Mouse (Mus musculus): Measurements from ENCODE around the gene Tnfrsf1a. TPM values are rescaled to one million over a fixed set of nuclear protein-coding genes. Genes with fewer than 3 reads are reported as not detected.

The Tnfrsf1a gene
- polyA plus RNA-seq, 1 experiment from 2014 or later: 109 TPM

GRCm38 (mm10) chr6:125351368-125352045 lies 2.3 kb downstream of the Tnfrsf1a start:
- Histone ChIP-seq H3K9me3 (ENCODE audit: control insufficient read depth) (no peaks in the 10 kb centered on the region), H3K27me3 (replicated peaks; ENCODE audit: control insufficient read depth, insufficient read depth, low read length) (no peaks in the 10 kb centered on the region), H3K4me3 (ENCODE audit: low read depth, low read length) (peak overlapping the region; percentile 81), H3K27ac (ENCODE audit: low read depth, low read length) (peak overlapping the region; percentile 89), H3K36me3 (ENCODE audit: control insufficient read depth, insufficient read depth) (peaks cover 13% of the 10 kb centered on the region; the same call in 1 of the 2 replicates), H3K4me1 (replicated peaks; ENCODE audit: control insufficient read depth, insufficient read depth, low read length) (peaks cover 19% of the 10 kb centered on the region), H3K4me2 (replicated peaks; ENCODE audit: low read depth) (peak overlapping the region; percentile 81), H3K9ac (ENCODE audit: low read depth, low read length) (no peak overlapping the region; the same call in 1 of the 2 replicates)
- ATAC-seq: peak; percentile 61
- no peak for TF ChIP-seq CTCF (IDR thresholded peaks at IDR 0.05; ENCODE audit: low read depth)
- WGBS: 34% methylated on average over 8 of the region's 8 CpGs

GRCm38 (mm10) chr6:125352046-125352384 lies 2.9 kb downstream of the Tnfrsf1a start:
- peaks cover 19% of the 10 kb centered on the region for H3K4me1 ChIP-seq (replicated peaks; ENCODE audit: control insufficient read depth, insufficient read depth, low read length)

GRCm38 (mm10) chr6:125352811-125353210 lies 3.6 kb downstream of the Tnfrsf1a start:
- Histone ChIP-seq H3K9me3 (ENCODE audit: control insufficient read depth) (no peaks in the 10 kb centered on the region), H3K4me3 (ENCODE audit: low read depth, low read length) (no peak overlapping the region), H3K36me3 (ENCODE audit: control insufficient read depth, insufficient read depth) (peaks cover 19% of the 10 kb centered on the region), H3K4me2 (replicated peaks; ENCODE audit: low read depth) (peak overlapping the region; percentile 81), H3K27me3 (replicated peaks; ENCODE audit: control insufficient read depth, insufficient read depth, low read length) (no peaks in the 10 kb centered on the region), H3K27ac (ENCODE audit: low read depth, low read length) (no peak overlapping the region), H3K9ac (ENCODE audit: low read depth, low read length) (no peak overlapping the region), H3K4me1 (replicated peaks; ENCODE audit: control insufficient read depth, insufficient read depth, low read length) (peaks cover 19% of the 10 kb centered on the region)
- no peak for ATAC-seq
- WGBS: 50% methylated on average over 4 of the region's 4 CpGs
- TF ChIP-seq CTCF (IDR thresholded peaks at IDR 0.05; ENCODE audit: low read depth): no peak

More at GRCm38 (mm10) chr6:125352046-125352384, 2.9 kb downstream of the Tnfrsf1a start:
- H3K9ac ChIP-seq (ENCODE audit: low read depth, low read length): no peak overlapping the region
- ATAC-seq: peak; percentile 32; the same call in 1 of the 2 replicates
- H3K4me3 ChIP-seq (ENCODE audit: low read depth, low read length): no peak overlapping the region
- H3K36me3 ChIP-seq (ENCODE audit: control insufficient read depth, insufficient read depth): peaks cover 13% of the 10 kb centered on the region; the same call in 1 of the 2 replicates
- H3K4me2 ChIP-seq (replicated peaks; ENCODE audit: low read depth): peak overlapping the region; percentile 81
- no peaks in the 10 kb centered on the region for H3K27me3 ChIP-seq (replicated peaks; ENCODE audit: control insufficient read depth, insufficient read depth, low read length)
- WGBS: 40% methylated on average over 5 of the region's 5 CpGs
- H3K27ac ChIP-seq (ENCODE audit: low read depth, low read length): peak overlapping the region; percentile 89; the same call in 1 of the 2 replicates
- H3K9me3 ChIP-seq (ENCODE audit: control insufficient read depth): no peaks in the 10 kb centered on the region
- no peak for TF ChIP-seq CTCF (IDR thresholded peaks at IDR 0.05; ENCODE audit: low read depth)

- H3K4me2 ChIP-seq (replicated peaks; ENCODE audit: low read depth): peak overlapping the region; percentile 81
- no peak for ATAC-seq
- WGBS: 77% methylated on average over 11 of the region's 11 CpGs
Measured at GRCm38 (mm10) chr6:125353221-125353620, 4.1 kb downstream of the Tnfrsf1a start.

GRCm38 (mm10) chr6:125353655-125354054 lies 4.5 kb downstream of the Tnfrsf1a start:
- TF ChIP-seq CTCF (IDR thresholded peaks at IDR 0.05; ENCODE audit: low read depth): no peak
- Histone ChIP-seq H3K9me3 (ENCODE audit: control insufficient read depth) (no peaks in the 10 kb centered on the region), H3K27me3 (replicated peaks; ENCODE audit: control insufficient read depth, insufficient read depth, low read length) (no peaks in the 10 kb centered on the region), H3K4me1 (replicated peaks; ENCODE audit: control insufficient read depth, insufficient read depth, low read length) (peaks cover 19% of the 10 kb centered on the region), H3K9ac (ENCODE audit: low read depth, low read length) (no peak overlapping the region), H3K4me2 (replicated peaks; ENCODE audit: low read depth) (peak overlapping the region; percentile 81), H3K36me3 (ENCODE audit: control insufficient read depth, insufficient read depth) (peaks cover 28% of the 10 kb centered on the region), H3K4me3 (ENCODE audit: low read depth, low read length) (no peak overlapping the region), H3K27ac (ENCODE audit: low read depth, low read length) (peak overlapping the region; percentile 68; the same call in 1 of the 2 replicates)
- no peak for ATAC-seq
- 70% methylated on average over 4 of the region's 4 CpGs for WGBS

More at GRCm38 (mm10) chr6:125353221-125353620, 4.1 kb downstream of the Tnfrsf1a start:
- H3K9me3 ChIP-seq (ENCODE audit: control insufficient read depth): no peaks in the 10 kb centered on the region
- no peak overlapping the region for H3K9ac ChIP-seq (ENCODE audit: low read depth, low read length)
- peaks cover 23% of the 10 kb centered on the region for H3K36me3 ChIP-seq (ENCODE audit: control insufficient read depth, insufficient read depth)
- H3K4me1 ChIP-seq (replicated peaks; ENCODE audit: control insufficient read depth, insufficient read depth, low read length): peaks cover 19% of the 10 kb centered on the region
- H3K27ac ChIP-seq (ENCODE audit: low read depth, low read length): no peak overlapping the region
- H3K27me3 ChIP-seq (replicated peaks; ENCODE audit: control insufficient read depth, insufficient read depth, low read length): no peaks in the 10 kb centered on the region
- no peak overlapping the region for H3K4me3 ChIP-seq (ENCODE audit: low read depth, low read length)
- TF ChIP-seq CTCF (IDR thresholded peaks at IDR 0.05; ENCODE audit: low read depth): no peak

- no peaks in the 10 kb centered on the region for H3K9me3 ChIP-seq (ENCODE audit: control insufficient read depth)
- no peaks in the 10 kb centered on the region for H3K27me3 ChIP-seq (replicated peaks; ENCODE audit: control insufficient read depth, insufficient read depth, low read length)
- peaks cover 17% of the 10 kb centered on the region for H3K4me1 ChIP-seq (replicated peaks; ENCODE audit: control insufficient read depth, insufficient read depth, low read length)
- H3K9ac ChIP-seq (ENCODE audit: low read depth, low read length): peak overlapping the region; percentile 23; the same call in 1 of the 2 replicates
- H3K4me3 ChIP-seq (ENCODE audit: low read depth, low read length): 0 out of 2 replicates have a peak overlapping the region, but pooled peaks have one; percentile 9
- peak overlapping the region; percentile 81 for H3K4me2 ChIP-seq (replicated peaks; ENCODE audit: low read depth)
- peaks cover 37% of the 10 kb centered on the region for H3K36me3 ChIP-seq (ENCODE audit: control insufficient read depth, insufficient read depth)
- TF ChIP-seq CTCF (IDR thresholded peaks at IDR 0.05; ENCODE audit: low read depth): no peak
- peak; percentile 20; the same call in 1 of the 2 replicates for ATAC-seq
- H3K27ac ChIP-seq (ENCODE audit: low read depth, low read length): peak overlapping the region; percentile 68
- WGBS: 12% methylated on average over 14 of the region's 14 CpGs
Measured at GRCm38 (mm10) chr6:125354352-125355151, 5.4 kb downstream of the Tnfrsf1a start.

Data from intestine, postnatal 0 days (tissue).